Mouse (Mus musculus): ENCODE data around the gene Arap1.
A peak's percentile ranks its signal among the peaks of the same experiment; 100 is the strongest.

Arap1 gene

DNA sequence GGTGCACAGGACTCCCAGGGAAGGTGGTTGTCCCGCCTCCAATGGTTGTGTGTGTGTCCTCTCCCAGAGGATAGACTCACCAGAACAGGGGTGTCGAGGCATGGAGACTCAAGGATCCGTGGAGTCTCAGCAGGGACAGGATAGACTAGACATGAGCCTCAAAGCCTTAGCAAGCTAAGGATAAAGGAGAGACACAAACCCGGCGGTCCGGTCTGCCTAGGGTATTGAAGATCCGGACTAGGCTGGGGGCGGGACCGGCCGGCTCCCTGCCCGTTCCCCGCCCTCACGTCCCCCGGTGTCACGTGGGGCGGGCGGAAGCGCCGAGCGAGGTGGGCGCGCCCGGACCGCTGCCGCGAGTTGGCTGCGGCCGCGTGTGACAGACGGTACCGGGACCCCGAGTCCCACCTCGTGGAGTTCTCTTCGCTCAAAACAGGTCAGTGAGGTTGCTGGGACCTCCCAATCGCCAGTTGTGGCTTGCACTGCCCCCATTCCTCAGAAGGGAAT is at the start of gene Arap1:
TSS of gene Arap1 (plus strand) at position 301 of the 504 bp plus-strand sequence.
- DNase-seq (ENCODE audit: low read depth), result peak; percentile 77

DNA sequence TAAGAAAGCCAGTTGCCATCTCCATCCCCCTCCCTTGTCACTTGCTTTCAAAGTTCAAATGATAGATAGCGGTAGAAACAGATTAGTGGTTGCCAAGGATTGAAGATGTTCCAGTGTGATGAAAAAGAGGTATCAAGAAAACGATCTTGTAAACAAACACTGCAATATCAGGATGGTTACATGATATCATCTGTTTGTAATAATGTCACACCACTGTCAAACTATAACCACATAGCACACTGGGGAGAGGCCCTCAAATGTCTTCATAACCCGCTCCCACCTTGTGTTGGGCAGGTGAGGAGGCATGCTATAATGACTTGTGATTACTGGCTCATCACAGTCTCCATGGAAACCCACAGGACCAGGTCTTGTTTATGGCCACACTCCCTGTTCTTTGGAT is 49.5 kb upstream of the Arap1 start:
- no peak for DNase-seq (ENCODE audit: low read depth)

DNA sequence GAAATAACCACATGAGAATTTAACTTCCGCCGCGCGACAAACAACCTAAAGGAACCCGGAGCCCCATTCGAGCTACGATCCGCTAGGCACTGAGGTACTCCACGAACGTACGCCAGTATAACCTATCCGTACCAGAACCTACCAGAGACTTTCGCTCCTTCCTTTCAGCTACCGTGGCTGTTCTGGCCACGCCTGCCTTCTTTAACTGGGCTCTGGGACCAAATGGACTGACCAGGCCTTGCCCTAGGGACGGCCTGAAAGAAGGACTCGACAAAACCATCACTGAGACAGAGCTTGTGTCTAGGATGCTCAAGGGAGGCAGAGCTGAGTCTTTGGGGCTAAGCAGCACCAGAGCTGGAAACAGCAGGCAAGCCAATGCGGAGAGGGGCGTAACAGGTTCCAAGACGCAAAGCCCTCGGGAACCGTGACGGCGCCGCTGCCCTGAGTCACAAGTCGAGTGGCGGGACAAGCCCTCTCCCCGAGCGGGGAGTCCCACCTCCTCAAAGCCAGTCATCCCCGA is 46.4 kb upstream of the Arap1 start:
- DNase-seq (ENCODE audit: low read depth), result peak; percentile 75

DNA sequence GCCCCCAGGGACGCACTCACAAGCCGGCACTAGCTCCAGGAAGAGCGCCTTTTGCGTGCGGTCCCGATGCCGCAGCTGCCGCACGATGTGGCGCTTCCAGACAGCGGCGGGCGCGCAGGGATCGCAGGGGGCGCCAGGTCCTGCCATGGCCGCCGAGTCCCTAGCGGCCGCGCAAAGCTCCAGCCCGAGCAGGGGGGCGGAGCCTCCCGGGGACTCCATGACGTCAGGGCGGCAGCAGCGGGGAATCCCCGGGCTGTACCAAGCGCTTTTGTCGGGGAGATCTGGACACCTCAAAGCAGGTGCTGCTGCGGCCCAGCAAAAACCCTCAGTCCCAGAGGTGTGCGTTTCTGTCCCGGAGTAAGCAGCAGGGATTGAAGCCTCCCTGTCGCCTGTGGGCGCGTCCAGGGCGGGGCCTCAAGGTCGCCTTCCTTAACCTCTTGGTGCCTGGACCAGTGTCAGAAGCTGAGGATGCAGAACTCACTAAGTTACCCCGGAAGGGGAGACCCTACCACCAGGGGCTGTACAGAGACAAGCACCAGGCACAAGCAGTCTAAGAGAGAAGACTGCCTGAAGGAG is 45.9 kb upstream of the Arap1 start, which contains the start of gene Atg16l2:
TSS of gene Atg16l2 (minus strand) at position 371 of the 576 bp plus-strand sequence.
- DNase-seq (ENCODE audit: low read depth), result peak; percentile 92

DNA sequence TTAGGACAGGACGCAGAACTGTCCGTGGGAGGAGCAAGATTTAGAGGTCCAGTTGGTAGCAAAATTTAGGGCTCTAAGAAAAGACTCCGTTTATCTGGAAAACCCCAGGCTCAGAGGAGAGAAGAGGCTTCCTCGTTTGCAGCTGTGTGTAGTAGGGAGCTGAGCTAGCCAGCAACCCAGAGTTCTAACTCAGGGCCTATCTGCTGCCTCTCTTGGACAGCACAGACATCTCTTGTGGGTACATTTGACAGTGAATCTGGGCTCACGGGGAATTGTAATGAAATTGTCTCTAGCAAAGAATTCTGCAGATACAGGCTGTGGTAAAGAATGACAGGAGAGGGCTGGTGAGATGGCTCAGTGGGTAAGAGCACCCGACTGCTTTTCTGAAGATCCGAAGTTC is 45.2 kb upstream of the Arap1 start:
- DNase-seq (ENCODE audit: low read depth), result no peak

DNA sequence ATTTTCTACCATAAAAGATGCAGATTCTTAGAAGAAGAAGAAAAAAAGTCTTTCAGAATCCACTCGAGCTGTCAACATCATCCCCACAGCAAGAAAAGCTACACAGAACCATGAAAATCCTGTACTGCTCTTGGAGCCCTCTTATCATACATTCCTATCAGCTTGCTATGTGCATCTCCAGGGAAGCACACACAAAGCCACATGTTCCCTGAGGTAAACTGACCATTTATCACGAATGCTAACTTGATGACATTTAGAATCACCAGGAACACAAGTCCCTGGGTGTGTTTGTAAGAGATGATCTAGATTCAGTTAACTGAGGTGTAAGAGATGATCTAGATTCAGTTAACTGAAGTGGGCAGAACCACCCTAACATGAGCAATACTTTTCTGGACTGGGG is 41.0 kb upstream of the Arap1 start:
- DNase-seq (ENCODE audit: low read depth), result no peak

DNA sequence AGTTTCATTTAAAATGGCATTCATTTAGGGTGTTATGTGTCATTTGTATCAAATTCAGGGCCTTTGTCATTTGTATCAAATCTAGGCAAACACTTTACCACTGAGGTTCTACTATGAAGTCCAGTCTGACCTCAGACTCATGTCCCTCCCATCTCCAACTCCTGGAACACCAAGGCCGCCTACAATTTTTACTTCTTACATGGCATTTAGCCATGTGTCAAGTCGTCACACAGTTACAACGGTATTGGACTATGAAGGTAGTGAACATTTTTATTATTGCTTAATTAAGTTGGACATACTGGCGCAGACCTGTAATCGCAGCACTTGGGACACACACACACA is 37.9 kb upstream of the Arap1 start:
- DNase-seq (ENCODE audit: low read depth), result no peak

DNA sequence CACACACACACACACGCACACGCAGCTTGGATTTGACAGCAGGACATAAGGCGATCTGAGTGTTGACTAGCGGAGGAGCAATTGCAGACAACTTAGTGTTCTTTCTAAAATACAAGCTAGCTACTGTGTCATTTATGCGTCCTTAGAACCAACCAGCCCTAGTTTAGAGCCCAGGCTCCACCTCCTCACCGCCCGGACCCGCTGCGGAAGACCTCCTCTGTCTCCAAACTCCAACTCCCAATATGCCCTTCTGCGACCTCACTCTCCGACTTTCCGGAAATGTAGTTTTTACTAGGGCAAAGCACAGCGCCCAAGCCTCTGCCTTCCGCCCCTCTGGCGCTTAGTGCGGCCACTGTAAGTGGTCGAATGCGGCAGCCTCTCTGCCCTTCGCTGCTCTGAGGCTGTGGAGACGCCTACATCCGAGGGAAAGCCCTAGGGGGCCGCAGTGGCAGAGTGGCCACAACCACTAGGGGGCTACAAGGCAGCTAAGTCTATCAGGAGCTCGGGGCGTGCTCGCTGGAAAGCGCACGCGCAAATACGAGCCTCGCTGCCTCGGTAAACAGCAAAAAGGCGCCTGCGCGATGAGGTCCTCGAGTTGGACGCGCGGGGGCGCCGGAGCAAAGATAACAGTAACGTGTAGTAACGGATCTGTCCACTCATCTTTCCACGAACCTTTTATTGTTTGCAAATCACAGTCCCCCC is 37.4 kb upstream of the Arap1 start:
- peak; percentile 99 for DNase-seq (ENCODE audit: low read depth)

DNA sequence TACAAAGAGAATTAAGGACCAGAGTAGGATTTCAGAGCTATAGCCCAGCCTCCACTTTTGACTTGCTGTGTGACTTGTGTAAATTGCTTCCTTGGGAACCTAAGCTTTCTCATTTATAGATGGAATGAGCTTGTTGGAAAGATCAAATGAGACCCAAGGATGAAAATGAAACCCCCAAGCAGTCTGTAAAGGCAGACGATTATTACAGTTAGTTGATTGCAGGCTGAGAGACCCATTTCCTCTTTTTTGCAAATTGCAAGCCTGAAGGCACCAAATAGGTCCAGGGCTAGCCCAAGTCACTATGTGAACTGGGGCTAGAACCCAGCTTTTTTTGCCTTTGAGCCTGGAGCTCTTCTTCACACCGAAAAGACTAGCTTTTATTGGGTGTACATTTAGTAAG is 36.8 kb upstream of the Arap1 start:
- DNase-seq (ENCODE audit: low read depth), result no peak

DNA sequence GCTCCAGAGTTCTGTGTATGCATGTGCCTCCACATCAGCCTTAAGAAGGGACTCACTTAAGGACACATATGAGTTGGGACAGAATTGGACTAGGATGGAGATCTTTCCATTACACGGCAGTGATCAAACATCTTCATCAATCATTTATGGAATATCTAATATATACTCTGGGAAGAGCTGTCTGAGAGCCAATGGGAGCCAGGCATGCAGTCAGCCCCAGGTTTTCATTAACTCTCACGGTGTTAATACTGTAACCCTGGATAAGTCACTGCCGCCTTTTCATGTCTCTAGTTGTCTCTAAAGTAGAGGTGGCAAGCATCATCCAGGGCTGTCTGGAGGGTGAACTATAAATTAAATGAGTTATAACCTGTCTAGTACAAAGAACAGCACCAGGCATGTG is 34.8 kb upstream of the Arap1 start:
- no peak for DNase-seq (ENCODE audit: low read depth)

DNA sequence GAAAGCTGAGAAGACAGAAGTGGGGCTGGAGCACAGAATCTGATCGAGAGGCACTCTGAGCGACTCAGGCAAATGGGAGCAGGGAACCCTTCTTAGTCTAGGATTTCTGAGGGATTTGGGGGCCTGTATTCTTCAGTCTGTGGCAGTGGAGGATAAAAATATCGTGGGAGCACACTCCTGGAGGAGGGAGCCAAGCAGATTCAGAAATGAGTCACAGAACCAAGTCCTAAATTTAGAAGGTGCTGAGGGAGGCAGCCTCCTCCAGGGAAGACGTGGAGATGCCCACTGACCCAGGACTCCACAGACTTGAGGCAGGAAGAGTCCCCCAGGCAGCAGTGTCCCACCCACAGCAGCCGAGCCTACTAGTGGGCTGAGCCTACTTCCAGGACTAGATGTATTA is 33.5 kb upstream of the Arap1 start:
- no peak for DNase-seq (ENCODE audit: low read depth)

DNA sequence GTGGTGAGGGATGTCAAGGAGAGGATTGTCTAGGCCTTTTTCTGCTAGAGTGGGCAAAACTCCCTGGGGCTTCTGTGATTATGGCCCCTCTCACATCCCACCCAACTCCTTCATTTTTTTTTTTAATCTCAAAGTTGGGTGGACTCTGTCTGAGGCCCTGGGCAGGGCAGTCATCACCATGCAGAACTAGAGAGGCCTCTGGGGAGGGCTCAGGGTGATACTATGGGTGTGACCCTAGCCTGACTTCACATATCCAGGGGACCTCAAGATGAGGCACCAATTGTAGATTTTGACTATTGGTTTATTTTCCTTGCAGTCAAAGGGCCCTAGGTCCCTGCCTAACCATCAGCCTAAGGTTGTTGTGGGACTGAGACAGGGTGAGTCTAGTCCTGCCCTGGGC is 32.2 kb upstream of the Arap1 start:
- DNase-seq (ENCODE audit: low read depth), result no peak

DNA sequence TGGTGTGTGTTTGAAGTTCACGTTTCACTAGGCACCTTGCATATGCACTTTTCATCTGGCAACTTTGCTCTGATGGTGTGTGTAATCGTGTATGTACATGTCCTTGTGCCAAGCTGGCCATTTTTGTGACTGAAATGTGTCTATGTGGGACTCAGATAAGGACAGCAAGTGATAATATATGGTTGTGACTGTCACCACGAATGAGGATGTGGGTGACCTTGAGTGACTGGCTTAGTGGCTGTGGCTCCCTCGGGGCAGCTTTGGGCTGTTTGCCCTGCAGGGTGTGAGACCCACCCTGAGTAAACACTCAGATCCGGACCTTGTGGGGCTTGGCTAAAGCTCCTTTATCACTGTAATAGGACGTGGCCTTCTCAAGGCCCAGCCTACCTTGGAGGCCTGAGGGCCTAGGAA is 31.3 kb upstream of the Arap1 start:
- peak; percentile 97 for DNase-seq (ENCODE audit: low read depth)

DNA sequence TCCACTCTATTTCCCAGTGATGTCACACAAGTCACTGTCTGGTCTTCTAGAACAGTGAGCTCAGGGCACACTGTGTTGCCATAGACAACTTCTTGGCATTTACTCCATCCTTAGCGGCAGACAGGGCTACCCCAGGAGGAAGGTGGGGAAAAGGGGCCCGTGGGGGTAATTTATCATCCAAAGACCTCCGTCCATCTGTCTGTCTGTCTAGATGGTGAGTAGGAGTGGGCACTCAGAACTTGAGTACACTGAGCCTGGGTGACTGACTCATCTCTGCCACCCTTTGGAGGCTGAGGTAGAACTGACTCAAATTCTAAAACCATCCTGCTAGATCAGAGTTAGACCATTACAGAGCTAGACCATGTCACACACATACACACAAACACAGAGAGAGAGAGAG is 30.9 kb upstream of the Arap1 start, which contains the start of gene Stard10:
TSS of gene Stard10 (plus strand) at position 73 of the 400 bp plus-strand sequence.
- peak; percentile 77 for DNase-seq (ENCODE audit: low read depth)

DNA sequence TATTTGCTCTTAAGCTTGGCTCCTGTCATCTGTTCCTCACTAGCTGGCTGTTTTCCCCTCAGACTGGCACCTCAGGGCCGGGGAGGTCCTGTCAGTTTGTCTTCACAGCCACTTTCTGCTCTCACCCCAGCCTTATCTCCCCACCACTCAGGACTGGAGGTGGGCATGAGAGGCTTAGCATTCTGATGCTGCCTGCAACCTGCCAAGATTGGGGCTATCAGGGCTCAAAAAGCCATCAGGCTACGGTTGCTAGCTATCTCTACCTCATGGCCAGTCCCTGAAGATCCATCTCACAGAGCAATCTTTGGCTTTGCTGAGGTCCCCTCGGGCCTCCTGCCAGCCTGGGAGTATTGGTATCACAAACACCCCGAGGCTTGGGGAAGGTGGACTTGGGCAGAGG is 29.0 kb upstream of the Arap1 start:
- no peak for DNase-seq (ENCODE audit: low read depth)

DNA sequence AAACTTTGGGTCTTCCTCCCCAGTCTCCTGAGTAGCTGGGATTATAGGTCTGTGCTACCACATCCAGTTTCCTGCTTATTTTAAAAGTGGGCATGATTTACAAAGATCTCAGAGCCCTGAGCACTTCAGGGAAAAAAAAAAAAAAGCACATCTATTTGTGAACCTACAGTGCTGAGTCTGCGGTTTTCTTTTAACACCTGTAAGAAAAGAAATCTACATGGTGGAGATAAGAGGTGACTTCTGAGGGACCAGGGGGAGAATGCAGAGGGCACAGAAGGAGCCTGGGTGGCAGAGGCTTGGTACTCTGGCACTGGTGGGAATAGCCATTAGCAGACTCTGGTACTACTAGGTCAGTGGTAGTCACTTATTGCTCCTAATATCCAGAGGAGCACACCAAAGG is 28.1 kb upstream of the Arap1 start:
- no peak for DNase-seq (ENCODE audit: low read depth)

DNA sequence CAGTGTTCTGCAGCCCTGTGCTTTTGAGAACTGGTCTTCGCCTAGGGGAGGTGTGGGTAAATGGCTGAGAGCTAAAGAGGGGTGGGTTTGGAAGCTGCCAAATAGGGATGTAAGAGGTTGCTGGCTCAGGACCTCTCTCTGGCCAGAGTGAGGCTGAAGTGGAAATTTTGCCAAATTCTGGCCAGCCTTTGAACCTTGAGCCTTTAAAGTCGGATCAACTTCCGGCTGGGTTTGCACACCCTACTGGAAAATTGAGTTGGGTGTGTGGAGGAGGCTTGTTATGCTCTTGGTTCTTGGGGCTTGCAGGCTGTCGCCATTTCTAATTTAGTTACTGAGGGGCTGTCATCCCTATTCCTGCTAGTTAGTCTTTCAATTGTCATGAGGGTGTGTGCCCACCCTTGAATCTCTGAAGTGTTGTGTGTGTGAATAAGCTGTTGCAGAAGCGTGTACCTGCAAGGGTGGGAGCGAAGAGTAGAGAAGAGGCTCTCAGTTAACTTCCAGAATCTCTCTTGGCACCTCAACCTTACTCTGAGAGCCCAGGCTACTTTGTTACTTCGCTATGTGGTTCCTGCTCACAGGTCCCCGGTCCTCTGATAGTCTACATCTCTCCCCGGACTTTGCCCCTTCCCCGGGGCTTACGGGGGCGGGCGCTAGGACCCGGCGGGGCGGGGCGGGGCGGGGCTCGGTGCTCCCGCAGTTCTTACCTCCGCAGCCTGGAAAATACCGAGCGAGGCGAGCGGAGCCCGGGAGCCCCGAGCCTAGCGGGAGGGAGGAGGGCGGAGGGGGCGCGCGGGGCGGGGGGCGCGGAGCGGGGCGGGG is 27.3 kb upstream of the Arap1 start:
- no peak for DNase-seq (ENCODE audit: low read depth)

DNA sequence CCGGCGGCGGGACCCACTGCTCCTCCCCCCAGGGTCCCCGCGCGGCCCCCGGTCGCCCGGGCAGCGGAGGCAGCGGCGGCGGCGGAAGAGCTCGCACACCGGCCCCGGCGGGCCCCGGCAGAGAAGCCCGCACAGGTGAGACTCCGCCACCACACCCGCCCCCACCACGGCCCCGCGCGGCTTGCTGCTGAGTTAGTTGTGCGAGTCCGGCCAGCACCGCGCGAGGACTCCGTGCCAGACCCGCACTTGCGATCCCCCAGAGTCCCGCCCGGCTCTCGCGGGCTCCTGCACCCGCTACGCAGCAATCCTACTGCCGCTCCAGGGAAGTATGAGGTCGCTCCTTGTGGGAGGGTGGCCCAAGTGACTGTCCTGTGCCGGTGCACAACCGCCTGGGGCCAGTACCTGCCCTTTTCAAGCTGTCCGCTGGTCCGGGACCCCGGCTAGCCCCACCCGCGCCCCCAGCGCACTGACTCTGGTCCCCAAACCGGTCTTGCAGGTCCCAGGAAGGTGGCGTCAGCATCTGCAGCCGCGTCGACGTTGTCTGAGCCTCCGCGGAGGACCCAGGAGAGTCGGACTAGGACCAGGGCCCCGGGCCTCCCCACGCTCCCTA is 26.5 kb upstream of the Arap1 start:
- DNase-seq (ENCODE audit: low read depth), result peak; percentile 41

DNA sequence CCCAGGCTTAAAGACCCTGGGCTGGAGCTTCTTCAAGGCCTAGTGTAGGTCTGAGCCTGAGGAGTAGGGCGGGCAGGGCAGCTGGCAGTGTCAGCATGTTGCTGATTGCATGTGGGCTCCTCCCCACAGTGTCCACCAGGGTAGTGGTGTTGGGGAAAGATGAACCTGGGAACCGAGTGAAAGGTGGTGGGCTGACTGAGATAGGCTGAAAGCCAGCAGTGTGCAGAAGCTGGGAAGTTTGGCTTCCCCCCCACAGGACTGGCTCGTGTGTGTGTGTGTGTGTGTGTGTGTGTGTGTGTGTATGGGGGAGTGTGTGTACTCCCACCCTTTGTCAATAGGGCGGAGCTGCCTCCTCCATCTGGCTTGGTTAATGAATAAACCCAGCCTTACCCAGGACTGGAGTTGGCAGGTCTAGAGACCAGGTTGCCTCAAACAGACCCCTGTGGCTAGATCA is 24.7 kb upstream of the Arap1 start:
- no peak for DNase-seq (ENCODE audit: low read depth)

DNA sequence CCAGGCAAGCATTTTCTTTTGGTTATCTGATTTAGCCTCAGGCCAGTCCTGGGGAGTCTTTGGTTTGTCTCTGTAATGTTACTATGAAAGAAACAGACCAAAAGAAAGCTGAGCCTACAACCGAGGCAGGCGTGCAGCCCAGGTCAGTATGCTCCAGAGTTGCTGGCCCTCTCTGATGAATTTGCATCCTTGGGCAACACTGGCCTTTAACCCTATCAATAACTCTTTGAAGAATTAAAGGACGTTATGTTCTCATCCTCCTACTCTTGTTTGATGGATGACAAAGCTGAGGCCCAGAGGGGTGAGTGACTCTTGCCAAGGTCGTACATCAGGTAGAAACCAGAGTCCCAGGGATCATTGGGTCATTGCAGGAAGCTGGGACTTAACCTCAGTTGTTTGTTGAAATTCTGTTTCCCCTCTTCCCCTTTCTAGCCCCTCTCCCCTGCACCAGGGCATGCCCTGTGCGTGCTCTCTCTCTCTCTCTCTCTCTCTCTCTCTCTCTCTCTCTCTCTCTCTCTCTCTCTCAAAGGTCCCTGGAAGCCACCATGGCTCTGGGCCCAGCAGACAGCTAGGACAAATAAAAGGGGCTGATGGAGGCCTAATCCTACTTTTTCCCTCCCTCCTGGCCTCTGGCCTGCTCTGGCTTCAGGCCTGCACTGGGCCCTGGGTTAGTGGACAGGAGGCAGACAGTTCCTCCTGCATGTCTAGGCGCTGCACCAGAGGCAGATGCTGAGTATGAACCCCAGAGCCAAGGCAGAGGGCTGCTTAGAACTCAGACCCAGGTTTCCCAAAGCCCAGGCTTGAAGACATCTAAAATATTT is 23.5 kb upstream of the Arap1 start:
- no peak for DNase-seq (ENCODE audit: low read depth)

DNA sequence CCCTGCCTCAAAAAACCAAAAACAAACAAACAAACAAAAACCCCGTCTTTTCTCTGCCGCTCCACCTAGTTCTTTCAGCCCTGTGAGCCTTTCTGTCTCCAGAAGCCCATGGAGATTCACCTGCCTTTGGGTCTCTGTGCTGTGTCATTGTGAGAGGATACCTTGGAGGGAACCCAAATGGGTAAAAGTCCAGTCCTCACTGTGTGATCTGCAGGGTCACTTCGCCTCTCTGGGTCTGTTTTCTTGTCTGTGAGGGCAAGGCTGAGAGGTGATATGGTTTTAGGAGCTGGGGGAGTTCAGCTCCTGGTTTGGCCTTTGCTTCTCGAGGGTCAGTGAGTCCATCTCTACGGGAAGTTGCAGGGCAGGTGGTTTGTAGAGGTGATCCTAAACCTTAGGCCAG is 21.9 kb upstream of the Arap1 start:
- DNase-seq (ENCODE audit: low read depth), result no peak

Data from 416B (cell line).